Mouse (Mus musculus) thymus, adult 2 months (tissue): ENCODE results near the gene Mapkapk3. TPM values are rescaled to one million over a fixed set of nuclear protein-coding genes. Genes with fewer than 3 reads are reported as not detected.

Experiments
- DNase-seq: peaks from one replicate; pipeline ENCODE4 v3.0.0; 2021
- H3K27ac ChIP-seq: fragments of 200-500 bp; 2 replicates; pipeline ENCODE4 v1.5.1; 2012; ENCODE audit warnings: low read length, control low read depth; ENCODE audit not compliant: control insufficient read depth, insufficient read depth
- H3K27me3 ChIP-seq: fragments of 200-500 bp; 2 replicates; pipeline ENCODE4 v1.6.1; 2012; ENCODE audit warnings: mild to moderate bottlenecking, low read length, moderate library complexity, mixed read lengths; ENCODE audit not compliant: control insufficient read depth, insufficient read depth
- H3K36me3 ChIP-seq: fragments of 200-500 bp; 2 replicates; pipeline ENCODE4 v1.6.1; 2012; ENCODE audit warnings: mild to moderate bottlenecking, low read length, moderate library complexity; ENCODE audit not compliant: control insufficient read depth, insufficient read depth
- H3K4me1 ChIP-seq: fragments of 200-500 bp; replicated peaks from 2 replicates; pipeline ENCODE4 v1.6.1; 2012; ENCODE audit warnings: low read length; ENCODE audit not compliant: control insufficient read depth, insufficient read depth
- H3K4me3 ChIP-seq: fragments of 200-500 bp; 2 replicates; pipeline ENCODE4 v1.5.1; 2012; ENCODE audit warnings: mild to moderate bottlenecking, low read length, control low read depth, moderate library complexity; ENCODE audit not compliant: control insufficient read depth, insufficient read depth
- CTCF ChIP-seq: fragments of 200-500 bp; IDR thresholded peaks from 2 replicates; pipeline ENCODE4 v1.5.1; 2012; ENCODE audit warnings: mild to moderate bottlenecking, control low read depth, low read length, moderate library complexity, borderline replicate concordance; ENCODE audit not compliant: control insufficient read depth, poor library complexity, insufficient read depth; ENCODE audit errors: extremely low read depth
- POLR2A ChIP-seq: fragments of 200-500 bp; IDR thresholded peaks from 2 replicates; pipeline ENCODE4 v1.6.1; 2012; ENCODE audit warnings: mild to moderate bottlenecking, low read length, control low read depth, moderate library complexity; ENCODE audit not compliant: control insufficient read depth, poor library complexity, insufficient read depth; ENCODE audit errors: extremely low read depth
- WGBS: fragments of 180-500 bp; shearing (Covaris S2); methylation state at CpG from one replicate; pipeline ENCODE4 v1.1.7; 2018; 5-methylcytosine and 5-hydroxymethylcytosine counted together
- polyA plus RNA-seq: library from polyadenylated mRNA; depleted of rRNA; stranded (reverse); fragments of >200 nt; gene quantifications from 2 replicates; pipeline ENCODE4 v1.2.3, GENCODE M21; 2012

The Mapkapk3 gene
- polyA plus RNA-seq, 1 experiment: 43.6 TPM

- no peak for DNase-seq
- TF ChIP-seq POLR2A: no peak
- H3K27ac ChIP-seq: peak overlapping the region; percentile 24; the same call in 1 of the 2 replicates
- H3K27me3 ChIP-seq: no peaks in the 10 kb centered on the region; the same call in 1 of the 2 replicates
- H3K36me3 ChIP-seq: no peaks in the 10 kb centered on the region
- H3K4me3 ChIP-seq: no peak overlapping the region
- H3K4me1 ChIP-seq: peaks cover 13% of the 10 kb centered on the region
- 87% methylated on average over 6 of the region's 6 CpGs for WGBS
These were observed 9.2 kb upstream of the Mapkapk3 start for GRCm38 (mm10) chr9:107298876-107299275.

GRCm38 (mm10) chr9:107298059-107298780 lies 8.5 kb upstream of the Mapkapk3 start:
- WGBS: 49% methylated on average over 8 of the region's 8 CpGs
- Histone ChIP-seq H3K27me3 (no peaks in the 10 kb centered on the region; the same call in 1 of the 2 replicates), H3K4me1 (peaks cover 13% of the 10 kb centered on the region), H3K4me3 (peak overlapping the region; percentile 18), H3K27ac (no peak overlapping the region; the same call in 1 of the 2 replicates), H3K36me3 (no peaks in the 10 kb centered on the region)
- no peak for DNase-seq
- TF ChIP-seq POLR2A: no peak

GRCm38 (mm10) chr9:107297658-107298057 lies 8.0 kb upstream of the Mapkapk3 start:
- H3K27ac ChIP-seq: no peak overlapping the region
- TF ChIP-seq POLR2A: no peak
- TF ChIP-seq CTCF: no peak
- H3K4me3 ChIP-seq: peak overlapping the region; percentile 18; the same call in 1 of the 2 replicates
- no peak for DNase-seq
- no peaks in the 10 kb centered on the region for H3K36me3 ChIP-seq
- 33% methylated on average over 4 of the region's 4 CpGs for WGBS
- peaks cover 13% of the 10 kb centered on the region for H3K4me1 ChIP-seq
- H3K27me3 ChIP-seq: no peaks in the 10 kb centered on the region; the same call in 1 of the 2 replicates

- WGBS: 2% methylated on average over 16 of the region's 16 CpGs
- Histone ChIP-seq H3K27me3 (no peaks in the 10 kb centered on the region; the same call in 1 of the 2 replicates), H3K27ac (peak overlapping the region; percentile 13; the same call in 1 of the 2 replicates), H3K36me3 (no peaks in the 10 kb centered on the region), H3K4me1 (peaks cover 13% of the 10 kb centered on the region), H3K4me3 (peak overlapping the region; percentile 84)
- no peak for DNase-seq
- TF ChIP-seq CTCF (no peak), POLR2A (no peak)
These were observed 7.4 kb upstream of the Mapkapk3 start for GRCm38 (mm10) chr9:107297059-107297458.

- H3K27me3 ChIP-seq: no peaks in the 10 kb centered on the region; the same call in 1 of the 2 replicates
- no peaks in the 10 kb centered on the region for H3K36me3 ChIP-seq
- WGBS: under 1% methylated on average over 31 of the region's 31 CpGs
- H3K4me1 ChIP-seq: peaks cover 13% of the 10 kb centered on the region
- TF ChIP-seq CTCF (peak; percentile 9; the same call in 1 of the 2 replicates), POLR2A (no peak)
- peak overlapping the region; percentile 13; the same call in 1 of the 2 replicates for H3K27ac ChIP-seq
- DNase-seq: peak; percentile 86
- H3K4me3 ChIP-seq: peak overlapping the region; percentile 84
These were observed 6.9 kb upstream of the Mapkapk3 start for GRCm38 (mm10) chr9:107296501-107296965.

- 4% methylated on average over 14 of the region's 14 CpGs for WGBS
- Histone ChIP-seq H3K4me3 (peak overlapping the region; percentile 84), H3K27ac (peak overlapping the region; percentile 9; the same call in 1 of the 2 replicates), H3K36me3 (no peaks in the 10 kb centered on the region), H3K4me1 (peaks cover 13% of the 10 kb centered on the region), H3K27me3 (no peaks in the 10 kb centered on the region; the same call in 1 of the 2 replicates)
- DNase-seq: no peak
- TF ChIP-seq POLR2A (no peak), CTCF (no peak)
These were observed 6.4 kb upstream of the Mapkapk3 start for GRCm38 (mm10) chr9:107296041-107296440.

GRCm38 (mm10) chr9:107296016-107296040 lies 6.2 kb upstream of the Mapkapk3 start, which contains the start of gene Cish:
TSS of gene Cish (plus strand) at chr9:107296026.
- TF ChIP-seq POLR2A (no peak), CTCF (no peak)
- peak within 1 kb of the TSS; percentile 84 for H3K4me3 ChIP-seq
- no peaks in the 10 kb centered on the region for H3K36me3 ChIP-seq
- peaks cover 13% of the 10 kb centered on the region for H3K4me1 ChIP-seq
- no peak for DNase-seq
- H3K27me3 ChIP-seq: no peaks in the 10 kb centered on the region; the same call in 1 of the 2 replicates
- peak within 1 kb of the TSS; percentile 13; the same call in 1 of the 2 replicates for H3K27ac ChIP-seq
